Mouse (Mus musculus) lung, embryonic 14.5 days (tissue): Measurements from ENCODE around the gene Man2a2. TPM values are rescaled to one million over a fixed set of nuclear protein-coding genes. Genes with fewer than 3 reads are reported as not detected.

Source experiments
- ATAC-seq: fragments of 200-750 bp; cut with Nextera tagmentation; 2 replicates; pipeline ENCODE4 v1.8.0; 2017; ENCODE audit warnings: mild to moderate bottlenecking, moderate TSS enrichment, moderate library complexity; ENCODE audit not compliant: insufficient read depth
- DNase-seq: peaks from one replicate; pipeline ENCODE4 v3.0.0-alpha.2; 2015
- H3K27ac ChIP-seq: fragments of 300-500 bp; sonication (generic); 2 replicates; pipeline ENCODE4 v1.5.1; 2014; ENCODE audit warnings: low read depth, mild to moderate bottlenecking, moderate library complexity
- H3K27me3 ChIP-seq: fragments of 300-500 bp; sonication (generic); 2 replicates; pipeline ENCODE4 v1.6.1; 2014; ENCODE audit warnings: low read length, control low read depth; ENCODE audit not compliant: insufficient read depth
- H3K36me3 ChIP-seq: fragments of 300-500 bp; sonication (generic); 2 replicates; pipeline ENCODE4 v1.6.1; 2014; ENCODE audit warnings: control low read depth; ENCODE audit not compliant: insufficient read depth
- H3K4me1 ChIP-seq: fragments of 300-500 bp; sonication (generic); 2 replicates; pipeline ENCODE4 v1.6.1; 2014; ENCODE audit warnings: antibody characterized with exemption, control low read depth; ENCODE audit not compliant: insufficient read depth
- H3K4me2 ChIP-seq: fragments of 300-500 bp; sonication (generic); 2 replicates; pipeline ENCODE4 v1.6.1; 2014; ENCODE audit warnings: mild to moderate bottlenecking
- H3K4me3 ChIP-seq: fragments of 300-500 bp; sonication (generic); 2 replicates; pipeline ENCODE4 v1.5.1; 2014; ENCODE audit warnings: low read depth, low read length
- H3K9ac ChIP-seq: fragments of 300-500 bp; sonication (generic); 2 replicates; pipeline ENCODE4 v1.6.1; 2014
- H3K9me3 ChIP-seq: fragments of 300-500 bp; sonication (generic); 2 replicates; pipeline ENCODE4 v1.6.1; 2016; ENCODE audit warnings: low read depth, low read length, control low read depth
- CTCF ChIP-seq: IDR thresholded peaks from 2 replicates; pipeline ENCODE4 v1.5.1; 2016; ENCODE audit warnings: antibody characterized with exemption, low read depth
- WGBS: fragments of 180-500 bp; shearing (Covaris S2); extraction: QIAGEN DNeasy Blood & Tissue Kit; methylation state at CpG from one replicate; pipeline ENCODE4 v1.1.7; 2014; 5-methylcytosine and 5-hydroxymethylcytosine counted together
- polyA plus RNA-seq: library from polyadenylated mRNA; unstranded; fragments of >200 nt; fragmentation: Nextera tagmentation; extraction: Ambion mirVana; gene quantifications from 2 replicates; pipeline ENCODE4 v1.2.1, GENCODE M21; 2014

Gene Man2a2
- polyA plus RNA-seq, 1 experiment from 2014 or later = 23.9 TPM

DNA sequence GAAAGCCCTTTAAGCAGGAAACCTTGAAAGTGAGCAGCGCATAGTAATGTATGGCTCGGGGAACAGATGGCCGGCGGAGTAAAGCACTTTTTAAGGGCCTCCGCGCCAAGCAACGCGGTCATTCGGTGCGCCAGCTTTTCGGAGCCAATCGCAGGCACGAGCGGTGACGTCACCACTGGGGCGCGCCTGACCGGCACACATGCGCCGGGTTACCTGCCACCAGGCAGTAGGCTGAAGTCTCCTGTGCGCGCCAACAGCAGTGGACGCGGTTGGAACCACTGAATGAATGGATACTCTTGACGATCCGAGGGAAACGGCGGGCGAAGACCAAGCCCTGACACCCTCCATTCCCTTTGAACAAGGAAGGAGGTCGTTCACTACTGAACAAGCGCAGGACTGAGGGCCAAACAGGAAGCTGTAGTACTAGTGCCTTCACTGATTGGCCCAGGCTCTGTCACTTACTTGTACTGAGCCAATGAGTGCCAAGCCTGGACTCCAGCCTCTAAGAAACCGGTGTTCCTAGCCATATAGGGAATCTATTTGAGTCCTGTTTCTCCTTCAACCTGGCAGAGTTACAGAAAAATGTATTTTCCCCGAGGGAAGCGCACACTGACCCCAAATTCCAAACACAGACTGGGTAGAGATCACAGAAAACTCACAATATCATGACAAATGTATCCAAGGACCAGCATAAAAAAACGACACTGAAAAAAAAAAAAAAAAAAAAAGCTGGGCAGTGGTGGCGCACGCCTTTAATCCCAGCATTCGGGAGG is 46.9 kb downstream of the Man2a2 start, which contains the start of gene Rccd1:
Rccd1 (minus strand) TSS at position 412 of the 773 bp plus-strand sequence.
- H3K27ac ChIP-seq = peak within 1 kb of the TSS; percentile 88
- H3K27me3 ChIP-seq = no peaks in the 10 kb centered on the region
- H3K9me3 ChIP-seq = no peaks in the 10 kb centered on the region
- DNase-seq (peak; percentile 98), ATAC-seq (peak; percentile 99)
- H3K36me3 ChIP-seq = peaks cover 50% of the 10 kb centered on the region
- no peak for TF ChIP-seq CTCF
- H3K4me3 ChIP-seq = peak within 1 kb of the TSS; percentile 48
- peak within 1 kb of the TSS; percentile 92 for H3K4me2 ChIP-seq
- WGBS = under 1% methylated on average over 38 of the region's 38 CpGs
- peaks cover 4% of the 10 kb centered on the region; the same call in 1 of the 2 replicates for H3K4me1 ChIP-seq
- H3K9ac ChIP-seq = peak within 1 kb of the TSS; percentile 67

DNA sequence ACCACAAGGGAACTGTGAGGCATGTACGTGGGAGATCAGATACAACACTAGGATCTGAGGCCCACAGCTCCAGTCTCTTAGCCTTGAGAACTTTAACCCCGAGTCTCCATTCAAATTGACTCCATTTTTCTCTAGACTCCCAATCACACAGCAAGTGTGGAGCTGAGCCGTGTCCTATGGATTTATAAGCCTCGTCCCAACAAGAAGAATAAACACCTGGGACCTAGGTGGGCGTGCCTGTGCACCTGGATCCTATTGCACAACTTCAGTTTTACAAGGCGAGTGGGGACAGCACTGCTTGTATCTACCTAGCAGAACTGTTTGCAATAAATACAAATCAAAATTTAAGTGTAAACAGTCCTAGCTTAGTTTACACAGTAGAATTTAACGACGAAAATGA is 47.8 kb downstream of the Man2a2 start:
- no peak for DNase-seq
- TF ChIP-seq CTCF = no peak
- H3K9ac ChIP-seq = peak overlapping the region; percentile 67
- peak overlapping the region; percentile 48 for H3K4me3 ChIP-seq
- peak overlapping the region; percentile 92 for H3K4me2 ChIP-seq
- peaks cover 50% of the 10 kb centered on the region for H3K36me3 ChIP-seq
- no peaks in the 10 kb centered on the region for H3K27me3 ChIP-seq
- no peaks in the 10 kb centered on the region for H3K9me3 ChIP-seq
- no peak for ATAC-seq
- peak overlapping the region; percentile 88 for H3K27ac ChIP-seq
- peaks cover 4% of the 10 kb centered on the region; the same call in 1 of the 2 replicates for H3K4me1 ChIP-seq
- 17% methylated on average over 8 of the region's 8 CpGs for WGBS

DNA sequence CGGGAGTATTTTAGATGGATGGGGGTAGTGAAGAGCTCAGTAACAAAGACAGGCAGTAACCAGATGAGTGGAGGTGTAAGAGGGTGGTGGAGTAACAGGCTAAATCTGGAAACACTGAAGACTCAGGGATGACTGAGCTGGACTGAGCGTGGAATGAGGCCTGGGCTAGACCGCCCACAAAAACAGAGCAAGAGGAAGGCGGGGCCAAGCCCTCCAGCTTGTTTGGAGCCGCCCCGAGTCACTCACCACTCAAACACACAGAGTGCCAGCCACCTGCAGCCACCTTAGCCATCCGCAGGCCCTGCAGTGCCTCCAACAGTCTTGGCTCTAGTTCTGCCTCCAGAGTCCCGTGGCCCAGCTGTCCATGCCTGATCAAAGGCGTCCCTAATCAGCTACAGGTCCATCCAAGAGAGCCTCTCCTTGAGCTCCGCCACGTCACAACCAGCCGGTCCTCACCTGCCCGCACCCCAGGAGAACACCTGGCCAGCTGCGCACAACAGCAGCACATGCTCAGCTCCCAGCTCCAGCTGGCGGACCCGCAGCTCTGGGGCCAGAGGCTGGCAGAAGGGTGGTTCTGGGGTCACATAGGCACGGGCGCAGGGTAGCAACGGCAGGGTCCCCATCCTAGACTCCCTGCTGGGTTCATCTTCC is 51.2 kb downstream of the Man2a2 start:
- Histone ChIP-seq H3K27me3 (no peaks in the 10 kb centered on the region), H3K9ac (no peak overlapping the region), H3K9me3 (no peaks in the 10 kb centered on the region), H3K4me1 (peaks cover 4% of the 10 kb centered on the region; the same call in 1 of the 2 replicates), H3K4me3 (no peak overlapping the region), H3K36me3 (peaks cover 48% of the 10 kb centered on the region), H3K27ac (no peak overlapping the region), H3K4me2 (no peak overlapping the region)
- WGBS = 73% methylated on average over 19 of the region's 19 CpGs
- ATAC-seq = no peak
- no peak for TF ChIP-seq CTCF
- no peak for DNase-seq

DNA sequence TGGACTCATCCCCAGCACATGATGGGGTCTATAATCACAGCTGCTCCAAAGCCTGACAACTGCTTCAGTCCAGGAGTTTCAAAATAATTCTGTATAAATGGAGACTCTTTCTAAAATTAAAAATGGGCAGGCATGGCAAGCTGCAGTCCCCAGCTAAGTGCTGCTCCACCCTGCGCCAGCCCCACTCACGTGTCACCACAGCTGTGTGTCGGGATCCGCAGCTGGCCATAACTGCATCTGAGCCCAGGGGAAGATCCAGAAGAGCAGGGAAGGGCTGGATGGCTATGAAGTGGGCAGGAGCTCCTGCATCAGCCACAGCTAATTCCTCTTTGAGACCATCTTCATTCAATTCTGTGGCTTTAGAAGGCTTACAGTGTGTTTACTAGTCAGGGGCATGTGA is 52.5 kb downstream of the Man2a2 start:
- H3K4me1 ChIP-seq = peaks cover 4% of the 10 kb centered on the region; the same call in 1 of the 2 replicates
- 84% methylated on average over 4 of the region's 4 CpGs for whole genome bisulfite sequencing
- no peak overlapping the region for H3K4me2 ChIP-seq
- no peaks in the 10 kb centered on the region for H3K9me3 ChIP-seq
- no peak overlapping the region for H3K4me3 ChIP-seq
- TF ChIP-seq CTCF = no peak
- H3K9ac ChIP-seq = 0 out of 2 replicates have a peak overlapping the region, but pooled peaks have one; percentile 6
- no peak for DNase-seq
- no peaks in the 10 kb centered on the region for H3K27me3 ChIP-seq
- peaks cover 60% of the 10 kb centered on the region for H3K36me3 ChIP-seq
- H3K27ac ChIP-seq = no peak overlapping the region; the same call in 1 of the 2 replicates
- no peak for ATAC-seq

DNA sequence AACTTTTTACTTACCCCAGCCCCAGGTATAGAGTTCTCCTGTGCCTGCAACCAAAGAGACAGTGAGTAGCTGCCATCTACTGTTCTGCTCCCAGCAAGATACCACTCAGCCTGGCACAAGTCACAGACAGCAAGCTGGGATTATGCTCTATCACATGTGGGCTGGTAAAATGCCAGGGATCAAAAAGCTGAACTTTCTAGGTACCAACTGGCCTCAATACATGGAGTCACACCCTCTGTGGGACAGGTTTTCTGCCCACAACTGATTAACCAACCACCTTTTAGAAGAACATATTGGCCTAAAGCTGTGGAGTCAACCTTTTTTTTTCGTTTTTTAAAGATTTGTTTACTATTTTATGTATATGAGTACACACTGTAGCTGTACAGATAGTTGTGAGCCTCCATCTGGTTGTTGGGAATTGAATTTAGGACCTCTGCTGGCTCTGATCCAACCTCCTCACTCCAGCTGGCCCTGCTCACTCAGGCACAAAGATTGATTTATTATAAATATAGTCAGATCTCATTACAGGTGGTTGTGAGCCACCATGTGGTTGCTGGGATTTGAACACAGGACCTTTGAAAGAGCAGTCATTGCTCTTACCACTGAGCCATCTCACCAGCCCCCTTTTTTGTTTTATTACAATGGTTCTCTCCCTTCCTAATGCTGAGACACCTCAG is 53.6 kb downstream of the Man2a2 start:
- DNase-seq = no peak
- TF ChIP-seq CTCF = no peak
- no peak overlapping the region for H3K4me3 ChIP-seq
- no peak overlapping the region for H3K4me2 ChIP-seq
- no peaks in the 10 kb centered on the region for H3K9me3 ChIP-seq
- H3K27me3 ChIP-seq = no peaks in the 10 kb centered on the region
- H3K36me3 ChIP-seq = peaks cover 71% of the 10 kb centered on the region
- no peak overlapping the region for H3K27ac ChIP-seq
- 63% methylated on average over 1 of the region's 1 CpGs for WGBS
- no peak overlapping the region for H3K9ac ChIP-seq
- no peak for ATAC-seq
- H3K4me1 ChIP-seq = no peaks in the 10 kb centered on the region

DNA sequence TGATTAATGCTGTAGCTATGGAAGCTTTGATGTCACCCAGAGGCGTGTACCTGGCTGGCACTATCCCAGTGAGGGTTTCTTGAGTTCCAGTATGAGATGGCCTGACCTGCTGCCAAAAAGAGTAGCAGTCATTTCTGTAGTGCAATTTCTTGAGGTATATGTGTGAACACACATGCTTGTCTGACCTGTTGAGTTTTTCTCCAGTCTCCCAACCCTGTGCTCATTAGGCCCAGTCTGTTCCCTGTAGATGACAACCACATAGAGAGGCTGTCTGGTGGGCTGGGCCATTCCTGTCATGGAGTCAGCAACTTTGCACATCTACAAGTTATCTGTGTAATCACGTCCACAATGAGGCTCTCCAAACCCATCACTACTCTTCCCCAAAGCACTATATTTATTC is 55.4 kb downstream of the Man2a2 start:
- no peaks in the 10 kb centered on the region for H3K27me3 ChIP-seq
- no peaks in the 10 kb centered on the region for H3K4me1 ChIP-seq
- H3K27ac ChIP-seq = no peak overlapping the region
- no peak overlapping the region for H3K4me3 ChIP-seq
- H3K4me2 ChIP-seq = no peak overlapping the region
- no peaks in the 10 kb centered on the region for H3K9me3 ChIP-seq
- peaks cover 88% of the 10 kb centered on the region for H3K36me3 ChIP-seq
- no peak overlapping the region for H3K9ac ChIP-seq
- ATAC-seq (no peak), DNase-seq (no peak)
- 75% methylated on average over 2 of the region's 2 CpGs for WGBS
- no peak for TF ChIP-seq CTCF

DNA sequence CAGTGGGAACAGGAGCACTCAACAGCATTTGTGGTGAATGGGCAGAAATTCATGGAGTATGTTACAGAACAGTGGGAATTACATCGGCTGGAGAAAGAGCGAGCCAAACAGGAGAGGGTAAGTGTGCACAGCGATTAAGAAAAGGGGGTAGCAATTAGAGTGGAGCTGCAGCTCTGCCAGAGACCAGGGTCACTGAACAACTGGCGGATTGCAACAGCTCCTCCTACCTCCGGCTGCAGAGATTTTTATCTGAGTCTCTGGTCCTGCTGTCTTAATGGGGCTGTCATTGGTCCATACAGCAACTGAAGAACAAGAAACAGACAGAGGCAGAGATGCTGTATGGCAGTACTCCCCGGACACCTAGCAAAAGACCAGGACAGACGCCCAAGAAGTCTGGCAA is 60.4 kb downstream of the Man2a2 start:
- WGBS = 81% methylated on average over 7 of the region's 7 CpGs
- H3K9ac ChIP-seq = no peak overlapping the region
- no peaks in the 10 kb centered on the region for H3K4me1 ChIP-seq
- H3K27ac ChIP-seq = no peak overlapping the region
- no peak overlapping the region for H3K4me3 ChIP-seq
- H3K36me3 ChIP-seq = peaks cover 100% of the 10 kb centered on the region
- DNase-seq = no peak
- H3K9me3 ChIP-seq = no peaks in the 10 kb centered on the region
- TF ChIP-seq CTCF = no peak
- no peaks in the 10 kb centered on the region for H3K27me3 ChIP-seq
- no peak for ATAC-seq
- no peak overlapping the region for H3K4me2 ChIP-seq
